Mouse (Mus musculus) 416B (cell line): Measurements from ENCODE around the gene Baiap2.
A peak's percentile ranks its signal among the peaks of the same experiment; 100 is the strongest.

Experiments
- DNase-seq: peaks from one replicate; pipeline ENCODE4 v3.0.0; 2011; ENCODE audit warnings: low read depth

The Baiap2 gene

GRCm38 (mm10) chr11:120012702-120013101 lies 70.1 kb downstream of the Baiap2 start:
- DNase-seq, result no peak

- DNase-seq, result peak; percentile 85
Measured at GRCm38 (mm10) chr11:120013174-120013711, 70.7 kb downstream of the Baiap2 start.

- DNase-seq, result no peak
Measured at GRCm38 (mm10) chr11:120014758-120015157, 72.2 kb downstream of the Baiap2 start.

GRCm38 (mm10) chr11:120017011-120017410 lies 74.4 kb downstream of the Baiap2 start:
- DNase-seq, result no peak

- no peak for DNase-seq
Measured at GRCm38 (mm10) chr11:120019542-120020440, 77.2 kb downstream of the Baiap2 start.

GRCm38 (mm10) chr11:120021367-120021766 lies 78.8 kb downstream of the Baiap2 start:
- DNase-seq, result no peak

GRCm38 (mm10) chr11:120022216-120022615 lies 79.7 kb downstream of the Baiap2 start:
- no peak for DNase-seq

- no peak for DNase-seq
Measured at GRCm38 (mm10) chr11:120022841-120023240, 80.3 kb downstream of the Baiap2 start.

GRCm38 (mm10) chr11:120026941-120027340 lies 84.4 kb downstream of the Baiap2 start:
- no peak for DNase-seq

- DNase-seq, result peak; percentile 85
Measured at GRCm38 (mm10) chr11:120028319-120029092, 85.9 kb downstream of the Baiap2 start.

- DNase-seq, result no peak
Measured at GRCm38 (mm10) chr11:120029431-120030144, 87.0 kb downstream of the Baiap2 start.

GRCm38 (mm10) chr11:120030145-120030901 lies 87.8 kb downstream of the Baiap2 start:
- peak; percentile 64 for DNase-seq

GRCm38 (mm10) chr11:120032052-120032451 lies 89.5 kb downstream of the Baiap2 start:
- no peak for DNase-seq

- DNase-seq, result no peak
Measured at GRCm38 (mm10) chr11:120033473-120033872, 90.9 kb downstream of the Baiap2 start.

- peak; percentile 52 for DNase-seq
Measured at GRCm38 (mm10) chr11:120034306-120034705, 91.7 kb downstream of the Baiap2 start.

- DNase-seq, result peak; percentile 85
Measured at GRCm38 (mm10) chr11:120034762-120035161, 92.2 kb downstream of the Baiap2 start.

- DNase-seq, result no peak
Measured at GRCm38 (mm10) chr11:120039581-120039980, 97.0 kb downstream of the Baiap2 start.

- DNase-seq, result peak; percentile 94
Measured at GRCm38 (mm10) chr11:120040440-120040839, 97.9 kb downstream of the Baiap2 start.

GRCm38 (mm10) chr11:120041191-120042123 lies 98.9 kb downstream of the Baiap2 start:
- peak; percentile 96 for DNase-seq
